Mouse (Mus musculus) stomach, postnatal 0 days (tissue): ENCODE measurements around the gene Gtf2f2. TPM values are rescaled to one million over a fixed set of nuclear protein-coding genes. Genes with fewer than 3 reads are reported as not detected.

Experiments
- ATAC-seq: fragments of 200-750 bp; cut with Nextera tagmentation; 2 replicates; pipeline ENCODE4 v1.8.0; 2017; ENCODE audit not compliant: low FRiP score, low TSS enrichment
- DNase-seq: peaks from one replicate; pipeline ENCODE4 v3.0.0-alpha.2; 2016; ENCODE audit warnings: low spot score
- H3K27ac ChIP-seq: fragments of 300-500 bp; sonication (generic); replicated peaks from 2 replicates; pipeline ENCODE4 v1.5.1; 2014; ENCODE audit warnings: mild to moderate bottlenecking, control low read depth
- H3K27me3 ChIP-seq: fragments of 300-500 bp; sonication (generic); 2 replicates; pipeline ENCODE4 v1.6.1; 2014; ENCODE audit warnings: low read length; ENCODE audit not compliant: control insufficient read depth, insufficient read depth
- H3K36me3 ChIP-seq: fragments of 300-500 bp; sonication (generic); 2 replicates; pipeline ENCODE4 v1.6.1; 2014; ENCODE audit warnings: low read length, mixed read lengths; ENCODE audit not compliant: control insufficient read depth, insufficient read depth
- H3K4me1 ChIP-seq: fragments of 300-500 bp; sonication (generic); replicated peaks from 2 replicates; pipeline ENCODE4 v1.6.1; 2014; ENCODE audit warnings: antibody characterized with exemption; ENCODE audit not compliant: control insufficient read depth, insufficient read depth
- H3K4me2 ChIP-seq: fragments of 300-500 bp; sonication (generic); replicated peaks from 2 replicates; pipeline ENCODE4 v1.6.1; 2014; ENCODE audit warnings: low read depth, mild to moderate bottlenecking, control low read depth, moderate library complexity
- H3K4me3 ChIP-seq: fragments of 300-500 bp; sonication (generic); 2 replicates; pipeline ENCODE4 v1.5.1; 2014; ENCODE audit warnings: low read depth, low read length, control low read depth
- H3K9ac ChIP-seq: fragments of 300-500 bp; sonication (generic); 2 replicates; pipeline ENCODE4 v1.6.1; 2014; ENCODE audit warnings: mild to moderate bottlenecking, low read length, control low read depth, mixed read lengths
- H3K9me3 ChIP-seq: fragments of 300-500 bp; sonication (generic); 2 replicates; pipeline ENCODE4 v1.6.1; 2016; ENCODE audit warnings: low read length; ENCODE audit not compliant: control insufficient read depth
- CTCF ChIP-seq: IDR thresholded peaks from 2 replicates; pipeline ENCODE4 v1.5.1; 2016; ENCODE audit warnings: antibody characterized with exemption, low read depth, mild to moderate bottlenecking, moderate library complexity
- EP300 ChIP-seq: optimal IDR thresholded peaks from 2 replicates; pipeline ENCODE3; 2016; ENCODE audit warnings: antibody characterized with exemption
- WGBS: fragments of 180-500 bp; shearing (Covaris S2); extraction: QIAGEN DNeasy Blood & Tissue Kit; methylation state at CpG from one replicate; pipeline ENCODE4 v1.1.7; 2014; 5-methylcytosine and 5-hydroxymethylcytosine counted together
- polyA plus RNA-seq: library from polyadenylated mRNA; unstranded; fragments of >200 nt; fragmentation: Nextera tagmentation; extraction: Ambion mirVana; gene quantifications from 2 replicates; pipeline ENCODE4 v1.2.1, GENCODE M21; 2015

Gtf2f2 gene
- polyA plus RNA-seq, 1 experiment from 2014 or later = 36.8 TPM

GRCm38 (mm10) chr14:75866706-75867333, 143.8 kb downstream of the Gtf2f2 start:
- TF ChIP-seq CTCF = no peak
- no peaks in the 10 kb centered on the region for H3K9me3 ChIP-seq
- no peak overlapping the region for H3K4me2 ChIP-seq
- peaks cover 3% of the 10 kb centered on the region; the same call in 1 of the 2 replicates for H3K4me1 ChIP-seq
- no peaks in the 10 kb centered on the region for H3K27me3 ChIP-seq
- 75% methylated on average over 9 of the region's 9 CpGs for WGBS
- no peaks in the 10 kb centered on the region for H3K36me3 ChIP-seq
- DNase-seq = no peak
- no peak overlapping the region for H3K4me3 ChIP-seq
- no peak overlapping the region for H3K27ac ChIP-seq
- no peak overlapping the region for H3K9ac ChIP-seq
- no peak for ATAC-seq

- Histone ChIP-seq H3K27me3 (no peaks in the 10 kb centered on the region), H3K36me3 (no peaks in the 10 kb centered on the region), H3K27ac (peak overlapping the region; percentile 70), H3K9ac (no peak overlapping the region), H3K4me1 (peaks cover 3% of the 10 kb centered on the region; the same call in 1 of the 2 replicates), H3K9me3 (no peaks in the 10 kb centered on the region), H3K4me2 (no peak overlapping the region), H3K4me3 (no peak overlapping the region)
- no peak for TF ChIP-seq CTCF
- no peak for TF ChIP-seq EP300
- ATAC-seq (peak; percentile 94), DNase-seq (peak; percentile 90)
- WGBS = 7% methylated on average over 7 of the region's 7 CpGs
These were observed 146.9 kb downstream of the Gtf2f2 start for GRCm38 (mm10) chr14:75863549-75864409.

DNA sequence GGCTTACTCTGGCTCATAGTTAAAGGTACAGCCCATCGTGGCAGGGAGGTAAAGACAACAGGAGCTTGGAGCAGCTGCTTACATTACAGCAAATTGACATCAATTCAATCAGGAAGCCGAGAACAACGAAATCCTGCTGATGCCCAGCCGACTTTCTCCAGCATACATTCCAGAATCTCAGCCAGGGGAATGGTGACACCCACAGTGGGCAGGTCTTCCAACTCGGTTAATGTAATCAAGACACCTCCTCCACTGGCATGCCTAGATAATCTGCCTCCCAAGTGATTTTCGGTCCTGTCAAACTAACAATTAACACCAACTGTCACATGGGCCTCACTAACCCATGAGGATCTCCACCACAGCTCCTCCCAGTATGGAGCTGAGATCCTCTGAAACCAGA, 148.0 kb downstream of the Gtf2f2 start:
- WGBS = 84% methylated on average over 6 of the region's 6 CpGs
- no peak overlapping the region for H3K9ac ChIP-seq
- no peak for ATAC-seq
- H3K36me3 ChIP-seq = no peaks in the 10 kb centered on the region
- H3K4me1 ChIP-seq = peaks cover 3% of the 10 kb centered on the region; the same call in 1 of the 2 replicates
- no peaks in the 10 kb centered on the region for H3K9me3 ChIP-seq
- no peak for DNase-seq
- no peak overlapping the region for H3K4me2 ChIP-seq
- H3K4me3 ChIP-seq = no peak overlapping the region
- peak overlapping the region; percentile 10 for H3K27ac ChIP-seq
- H3K27me3 ChIP-seq = no peaks in the 10 kb centered on the region
- TF ChIP-seq EP300 (no peak), CTCF (no peak)

DNA sequence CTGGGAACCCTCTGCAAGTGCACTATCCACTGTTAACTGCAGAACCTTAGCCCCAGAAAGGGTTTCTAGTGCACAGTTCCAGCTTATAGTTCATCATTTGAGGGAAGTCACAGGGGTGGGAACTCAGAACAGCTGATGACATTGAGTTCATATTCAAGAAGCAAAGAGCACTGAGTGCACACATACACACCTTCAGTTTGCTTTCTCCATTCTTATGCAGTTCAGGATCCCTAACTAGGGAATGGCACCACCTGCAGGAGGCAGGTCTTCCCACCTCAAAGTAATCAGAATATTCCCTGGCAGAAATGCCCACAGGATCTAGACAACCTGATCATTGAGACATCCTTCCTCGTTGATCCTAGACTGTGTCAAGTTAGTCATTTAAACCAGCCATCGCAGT, 151.0 kb downstream of the Gtf2f2 start:
- DNase-seq = no peak
- Histone ChIP-seq H3K4me1 (peaks cover 3% of the 10 kb centered on the region; the same call in 1 of the 2 replicates), H3K9me3 (no peaks in the 10 kb centered on the region), H3K27me3 (no peaks in the 10 kb centered on the region), H3K4me2 (no peak overlapping the region), H3K27ac (no peak overlapping the region), H3K36me3 (no peaks in the 10 kb centered on the region), H3K4me3 (no peak overlapping the region), H3K9ac (no peak overlapping the region)
- TF ChIP-seq CTCF (peak; percentile 36), EP300 (no peak)
- no peak for ATAC-seq
- WGBS = 80% methylated on average over 2 of the region's 2 CpGs

DNA sequence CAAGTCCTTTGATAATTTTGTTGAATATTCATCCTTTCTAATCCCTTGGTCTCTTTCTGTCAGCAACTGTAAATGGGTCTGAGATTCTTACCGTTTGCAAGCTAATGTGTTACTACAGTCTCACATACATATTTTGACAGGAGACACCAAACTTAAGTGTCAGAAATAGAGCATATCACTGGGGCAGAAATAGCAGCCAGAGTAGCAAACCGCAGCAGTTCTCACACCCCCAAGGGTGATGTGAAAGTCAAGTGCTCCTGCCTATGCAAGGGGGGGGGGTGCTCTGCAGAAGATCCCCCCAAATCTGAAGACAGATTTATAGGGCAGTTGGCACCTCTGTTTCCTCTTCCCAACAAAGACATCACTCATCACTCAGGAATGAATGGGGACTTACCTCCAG, 152.5 kb downstream of the Gtf2f2 start:
- Histone ChIP-seq H3K36me3 (no peaks in the 10 kb centered on the region), H3K9ac (no peak overlapping the region), H3K27ac (no peak overlapping the region), H3K27me3 (no peaks in the 10 kb centered on the region), H3K9me3 (no peaks in the 10 kb centered on the region), H3K4me3 (no peak overlapping the region), H3K4me1 (no peaks in the 10 kb centered on the region), H3K4me2 (no peak overlapping the region)
- WGBS = 58% methylated on average over 2 of the region's 2 CpGs
- DNase-seq (no peak), ATAC-seq (no peak)
- TF ChIP-seq EP300 (no peak), CTCF (no peak)
